Mouse (Mus musculus) left cerebral cortex, adult 8-10 months (tissue): ENCODE data around the gene Pms2. TPM values are rescaled to one million over a fixed set of nuclear protein-coding genes. Genes with fewer than 3 reads are reported as not detected.

Source experiments
- DNase-seq, 2 experiments: peaks; one replicate each; pipeline ENCODE4 v3.0.0; 2022; ENCODE audit warnings: low spot score in 2 of 2
- total RNA-seq, 4 experiments: library from RNA; stranded (reverse); gene quantifications; 2 replicates each; pipeline ENCODE4 v1.2.4; 2022

Gene Pms2
- total RNA-seq, 4 experiments from 2014 or later = 18.2 to 22.7 (median 21.7) TPM

GRCm38 (mm10) chr5:143932831-143933230, 23.1 kb downstream of the Pms2 start, which contains the start of gene Rsph10b:
Gene Rsph10b, plus strand, starts transcription at chr5:143933035.
- DNase-seq = no peak

- no peak for DNase-seq
Measured at GRCm38 (mm10) chr5:143933414-143933813, 23.6 kb downstream of the Pms2 start.

GRCm38 (mm10) chr5:143933875-143934274, 24.1 kb downstream of the Pms2 start:
- no peak for DNase-seq

GRCm38 (mm10) chr5:143936156-143936555, 26.4 kb downstream of the Pms2 start:
- no peak for DNase-seq

GRCm38 (mm10) chr5:143941588-143941987, 31.8 kb downstream of the Pms2 start:
- no peak for DNase-seq

- DNase-seq = peak; percentile 41 to 89
Measured at GRCm38 (mm10) chr5:143943231-143944125, 33.7 kb downstream of the Pms2 start.

- no peak for DNase-seq
Measured at GRCm38 (mm10) chr5:143948361-143948760, 38.6 kb downstream of the Pms2 start.

- DNase-seq = no peak
Measured at GRCm38 (mm10) chr5:143950016-143950415, 40.3 kb downstream of the Pms2 start.

GRCm38 (mm10) chr5:143957101-143957500, 47.3 kb downstream of the Pms2 start:
- DNase-seq = no peak

GRCm38 (mm10) chr5:143959551-143959950, 49.8 kb downstream of the Pms2 start:
- DNase-seq = no peak

GRCm38 (mm10) chr5:143961176-143961575, 51.4 kb downstream of the Pms2 start:
- no peak for DNase-seq

- no peak for DNase-seq
Measured at GRCm38 (mm10) chr5:143965586-143966345, 56.0 kb downstream of the Pms2 start.

GRCm38 (mm10) chr5:143966671-143967070, 56.9 kb downstream of the Pms2 start:
- DNase-seq = no peak

- DNase-seq = no peak
Measured at GRCm38 (mm10) chr5:143972628-143973027, 62.9 kb downstream of the Pms2 start.

- peak in 1 of 2 experiments; percentile 25 for DNase-seq
Measured at GRCm38 (mm10) chr5:143974931-143975630, 65.3 kb downstream of the Pms2 start.

GRCm38 (mm10) chr5:143975631-143975933, 65.8 kb downstream of the Pms2 start:
- no peak for DNase-seq

- DNase-seq = no peak
Measured at GRCm38 (mm10) chr5:143976232-143976631, 66.5 kb downstream of the Pms2 start.

- no peak for DNase-seq
Measured at GRCm38 (mm10) chr5:143976726-143977431, 67.1 kb downstream of the Pms2 start.

GRCm38 (mm10) chr5:143980858-143981257, 71.1 kb downstream of the Pms2 start:
- no peak for DNase-seq

- no peak for DNase-seq
Measured at GRCm38 (mm10) chr5:143982361-143982760, 72.6 kb downstream of the Pms2 start.
